Mouse (Mus musculus): ENCODE results near the gene Plekha3. TPM values are rescaled to one million over a fixed set of nuclear protein-coding genes. Genes with fewer than 3 reads are reported as not detected.

The Plekha3 gene
- 10 to 100 TPM; 45.2 to 57.6 TPM for total RNA-seq (2021)
- 15.2 and 16.6 TPM in 2 replicates for polyA plus RNA-seq (2012; rRNA removed)
- long read RNA-seq, transcript Plekha3-201 (8 exons, 2,534 nt): major isoform, 40 of 41 reads
- long read RNA-seq, partial matches to known transcripts: 0 of 41 reads
- long read RNA-seq, other reads (novel, unspliced or antisense): 1 of 41 reads

DNA sequence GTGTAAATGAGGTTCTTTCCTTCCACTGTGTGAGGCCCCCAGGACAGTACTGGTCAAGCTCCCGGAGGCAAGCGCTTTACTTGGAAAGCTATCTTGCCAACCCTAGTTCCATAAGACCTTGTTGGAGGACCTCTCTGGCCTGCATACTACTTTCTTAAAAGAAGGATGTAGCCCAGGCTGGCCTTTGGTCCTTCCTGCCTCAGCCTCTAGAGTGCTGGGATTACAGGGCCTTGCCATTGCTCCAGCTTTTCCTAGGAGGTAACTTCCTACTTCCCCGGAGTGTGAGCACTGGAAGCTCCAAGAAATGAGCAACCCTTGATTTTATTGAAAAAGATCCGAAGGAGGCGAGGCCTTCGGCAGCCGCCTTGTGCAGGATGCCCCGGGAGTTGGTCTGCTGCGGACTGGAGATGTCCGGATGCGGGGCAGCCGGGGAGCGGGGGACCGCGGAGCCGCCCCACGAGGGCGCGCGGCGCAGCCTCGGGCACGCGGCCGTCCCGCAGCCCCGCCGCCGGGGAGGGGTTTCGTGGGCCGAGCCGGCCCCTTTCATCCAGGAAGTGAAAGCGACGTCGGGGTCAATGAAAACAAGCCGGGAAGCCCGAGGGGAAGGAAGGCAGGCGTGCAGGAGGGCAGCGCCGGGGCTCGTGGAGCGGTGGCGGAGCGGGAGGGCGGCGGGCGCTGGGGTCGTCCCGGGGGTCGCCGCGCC lies at the start of gene Plekha3:
TSS of gene Plekha3 (plus strand) at position 557 of the 703 bp plus-strand sequence.
- DNase-seq: peak; percentile 94

DNA sequence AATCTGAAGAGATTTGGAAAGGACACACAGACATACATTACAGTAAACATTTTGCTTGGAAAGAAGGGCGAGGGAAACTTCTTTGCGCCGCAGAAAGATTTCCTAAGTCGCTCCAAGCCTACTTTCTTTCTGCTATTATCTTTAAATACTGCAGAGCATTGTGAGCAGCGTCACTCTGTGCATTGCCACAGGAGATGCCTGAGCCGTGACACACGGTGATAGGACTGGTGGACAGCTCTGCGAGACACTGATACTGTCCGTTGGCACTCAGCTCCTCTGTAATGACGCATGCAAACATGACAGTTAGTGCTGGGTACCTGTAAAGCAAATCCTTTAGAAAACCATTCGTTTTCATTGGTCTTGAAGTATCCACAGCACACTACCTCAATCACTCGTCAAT lies 44.8 kb upstream of the Plekha3 start:
- DNase-seq: no peak

DNA sequence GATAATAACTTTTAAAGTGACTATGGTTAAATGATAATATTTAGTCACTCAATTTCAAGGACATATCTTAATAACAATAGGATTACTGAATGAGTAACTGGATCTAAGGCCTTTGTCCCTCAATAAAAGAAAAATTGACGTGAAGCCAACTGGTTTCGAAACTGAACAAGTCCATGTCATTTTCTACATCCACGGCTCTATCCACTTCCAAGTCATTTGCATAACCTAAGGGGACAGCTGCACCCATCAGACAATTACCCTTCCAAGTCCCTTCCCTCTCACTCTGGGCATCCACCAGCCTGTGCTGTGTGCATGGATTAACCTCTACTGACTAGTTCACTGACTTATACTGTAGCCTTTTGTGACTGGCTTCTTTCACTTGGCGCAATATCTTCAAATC lies 43.5 kb upstream of the Plekha3 start:
- DNase-seq: peak; percentile 17

DNA sequence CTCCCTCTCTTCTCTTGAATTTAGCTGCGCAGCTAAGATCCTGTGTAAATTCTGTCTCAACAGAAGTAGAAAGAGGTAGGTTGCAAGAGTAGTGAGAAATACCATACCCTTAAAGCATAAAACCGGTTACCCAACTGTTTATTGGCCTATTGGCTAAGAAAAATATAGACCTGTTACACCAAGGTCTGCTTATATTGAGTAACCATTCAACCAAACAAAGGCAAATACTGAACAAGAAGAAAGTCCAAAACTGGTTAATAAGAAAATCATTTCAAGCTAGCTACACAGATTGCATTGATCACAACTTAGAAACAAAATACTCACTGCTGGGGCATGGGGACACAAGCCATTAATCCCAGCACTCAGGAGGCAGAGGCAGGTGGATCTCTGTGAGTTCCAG lies 35.4 kb upstream of the Plekha3 start:
- no peak for DNase-seq

DNA sequence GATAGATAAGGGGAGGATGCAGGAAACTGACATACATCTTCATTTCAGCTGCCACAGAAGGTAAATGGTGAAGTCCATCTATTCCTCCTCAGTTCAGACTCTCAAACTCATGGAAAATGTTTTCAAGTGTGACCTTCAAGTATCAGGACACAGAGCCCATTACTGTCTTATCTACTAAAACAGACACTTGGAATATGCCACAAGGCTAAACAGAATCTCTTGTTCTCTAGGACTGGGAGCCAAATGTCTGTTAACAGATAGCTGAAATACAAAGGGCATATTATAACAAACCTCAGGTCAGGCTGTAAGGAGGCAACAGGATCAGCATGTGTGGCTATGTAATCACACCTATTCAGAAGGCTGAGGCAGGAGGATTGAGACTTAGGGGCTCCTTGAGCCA lies 31.3 kb upstream of the Plekha3 start:
- no peak for DNase-seq

DNA sequence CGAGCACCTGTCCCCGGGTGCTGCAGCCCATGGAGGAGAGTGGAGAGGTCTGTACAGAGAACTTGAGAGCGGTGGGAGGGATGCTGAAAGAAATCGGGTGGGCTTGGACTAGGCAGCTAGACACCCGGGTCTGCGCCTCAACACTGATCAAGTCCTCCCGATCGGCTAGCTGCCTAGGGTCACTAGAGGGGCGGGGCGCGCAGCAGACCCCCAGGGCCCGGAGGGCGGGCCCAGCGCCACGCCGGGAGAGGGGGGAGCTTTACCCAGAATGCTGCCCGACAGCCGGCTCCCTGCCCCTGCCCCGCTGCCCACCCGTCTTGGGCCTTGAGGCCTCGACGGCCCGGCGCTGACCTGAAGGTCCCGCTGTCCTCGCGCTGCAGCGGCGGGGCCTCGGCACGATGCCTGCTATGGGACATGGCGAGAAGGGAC lies 27.6 kb upstream of the Plekha3 start:
- no peak for DNase-seq

DNA sequence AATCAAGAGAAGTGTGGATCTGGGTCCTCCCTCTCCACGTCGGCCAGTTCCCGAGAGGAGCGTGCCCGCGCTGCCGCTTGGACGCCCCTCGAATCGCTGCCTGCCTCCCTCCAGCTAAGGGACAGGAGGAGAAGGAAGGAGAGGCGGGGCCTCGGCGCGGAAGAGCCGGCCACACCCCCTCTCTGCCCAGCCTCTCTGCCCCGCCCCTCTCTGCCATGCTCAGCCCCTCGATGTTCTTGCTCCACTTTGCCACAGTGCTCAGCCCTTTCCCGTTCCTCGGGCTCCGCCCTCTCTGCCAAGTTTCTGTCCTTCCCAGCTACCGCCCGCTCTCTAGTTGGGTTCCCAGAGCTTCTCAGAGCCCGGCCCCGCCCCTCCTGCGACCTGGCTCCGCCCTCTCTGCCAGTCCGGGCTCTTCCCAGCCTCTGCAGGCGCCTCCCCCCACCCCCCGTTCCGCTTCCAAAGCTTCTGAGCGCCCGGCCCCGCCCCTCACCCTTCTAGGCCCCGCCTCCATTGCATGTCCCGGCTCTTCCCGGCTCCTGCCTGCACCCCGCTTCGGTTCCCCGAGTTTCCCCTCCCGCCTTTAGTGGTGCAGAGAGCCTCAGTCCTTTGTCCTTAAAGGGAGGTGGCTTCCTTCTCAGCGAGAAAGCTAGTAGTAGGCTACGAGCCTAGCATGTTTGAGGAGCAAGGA lies 27.1 kb upstream of the Plekha3 start, which contains the start of the genes Prkra and Pjvk:
TSS of gene Prkra (minus strand) at position 133 of the 688 bp plus-strand sequence.
TSS of gene Pjvk (plus strand) at position 594 of the 688 bp plus-strand sequence.
- peak; percentile 99 for DNase-seq

DNA sequence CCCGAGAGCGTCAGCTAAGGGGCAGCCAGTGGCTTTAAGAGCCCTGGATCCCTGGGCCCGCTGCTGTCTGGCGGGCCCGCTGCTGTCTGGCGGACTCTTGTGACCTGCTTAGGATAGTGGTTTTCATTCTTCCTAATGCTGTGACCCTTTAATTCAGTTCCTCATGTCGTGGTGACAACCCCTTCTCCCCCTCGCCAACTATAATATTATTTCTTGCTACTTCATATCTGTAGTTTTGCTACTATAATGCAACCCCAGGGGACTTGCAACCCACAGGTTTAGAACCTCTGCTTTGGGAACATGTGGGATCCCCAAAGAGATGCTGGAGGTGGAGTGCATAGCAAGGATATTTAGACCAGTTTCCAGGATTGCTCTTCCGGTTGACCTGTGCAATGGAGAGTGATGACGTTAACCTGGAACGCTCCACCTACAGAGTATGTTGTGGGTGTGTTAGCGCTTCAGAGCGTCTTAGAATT lies 26.4 kb upstream of the Plekha3 start:
- DNase-seq: no peak

DNA sequence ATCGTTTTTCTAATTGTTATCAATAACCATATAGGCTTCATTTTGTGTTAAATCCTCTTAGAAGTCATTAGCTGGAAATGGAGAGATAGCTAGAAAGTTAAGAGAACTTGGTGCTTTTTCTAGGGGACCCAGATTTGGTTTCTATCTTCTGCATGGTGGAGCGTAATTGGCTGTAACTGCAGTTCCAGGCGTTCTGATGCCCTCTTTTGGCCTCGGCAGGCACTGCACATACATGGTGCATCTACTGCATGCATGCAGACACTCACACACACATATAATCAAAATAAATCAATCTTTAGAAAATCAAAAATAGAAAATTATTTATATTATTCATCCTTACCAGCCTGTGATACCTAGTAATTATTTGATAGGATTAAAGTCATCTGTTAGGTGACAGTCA lies 22.0 kb upstream of the Plekha3 start:
- DNase-seq: no peak

DNA sequence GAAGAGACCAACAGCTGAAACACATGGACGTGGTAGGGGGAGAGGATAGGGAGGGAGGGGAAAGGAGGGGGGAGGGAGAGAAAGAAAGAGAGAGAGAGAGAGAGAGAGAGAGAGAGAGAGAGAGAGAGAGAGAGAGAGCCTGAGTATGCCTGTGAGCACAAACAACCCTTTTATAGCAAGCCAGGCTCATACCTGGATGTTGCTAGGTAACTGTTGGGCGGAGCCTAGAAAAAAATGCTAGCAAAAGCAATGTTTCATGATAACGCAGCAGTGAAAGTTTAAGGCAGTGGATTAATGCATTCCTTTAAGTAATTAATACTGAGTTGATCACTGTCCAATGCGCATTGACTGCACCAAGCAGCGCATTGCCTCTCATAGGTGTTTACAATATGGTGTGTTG lies 20.4 kb upstream of the Plekha3 start:
- DNase-seq: no peak

DNA sequence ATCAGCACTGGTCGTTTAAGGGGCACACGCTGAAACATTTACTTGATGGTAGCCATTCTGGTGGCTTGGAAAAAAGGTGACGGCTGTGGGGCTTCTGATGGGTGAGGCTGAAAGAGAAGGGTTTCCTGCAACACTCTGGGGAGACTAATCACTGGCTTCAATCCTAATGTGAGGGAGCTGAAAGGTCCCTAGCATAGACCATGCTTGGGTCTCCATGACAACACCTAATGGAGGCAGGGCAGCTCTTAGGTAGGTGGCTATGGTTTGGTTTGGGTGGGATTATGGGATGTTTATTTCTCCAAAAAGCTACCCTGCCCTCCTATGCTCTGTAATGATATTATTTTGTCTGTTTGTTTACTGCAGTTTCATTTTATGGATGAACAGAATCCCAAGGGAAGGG lies 19.6 kb upstream of the Plekha3 start:
- no peak for DNase-seq

DNA sequence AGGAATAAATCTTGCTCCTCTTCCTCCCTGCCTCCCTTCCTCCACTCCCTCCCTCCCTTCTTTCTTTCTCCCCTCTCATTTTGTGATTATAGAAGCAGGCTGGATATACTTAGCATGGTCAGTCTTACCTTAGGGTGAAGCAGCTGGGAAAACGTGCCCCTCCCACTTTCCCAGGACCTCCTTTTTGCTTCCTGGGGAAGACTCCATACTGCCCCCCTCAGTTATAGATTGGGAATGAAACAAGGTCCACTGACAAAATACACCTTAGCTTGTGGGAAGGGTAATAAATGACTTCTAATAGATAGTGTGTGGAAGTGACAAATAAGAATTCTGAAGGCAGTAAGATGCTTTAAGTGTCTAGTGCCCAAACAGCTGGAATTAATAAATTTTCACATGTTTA lies 19.1 kb upstream of the Plekha3 start:
- DNase-seq: no peak

DNA sequence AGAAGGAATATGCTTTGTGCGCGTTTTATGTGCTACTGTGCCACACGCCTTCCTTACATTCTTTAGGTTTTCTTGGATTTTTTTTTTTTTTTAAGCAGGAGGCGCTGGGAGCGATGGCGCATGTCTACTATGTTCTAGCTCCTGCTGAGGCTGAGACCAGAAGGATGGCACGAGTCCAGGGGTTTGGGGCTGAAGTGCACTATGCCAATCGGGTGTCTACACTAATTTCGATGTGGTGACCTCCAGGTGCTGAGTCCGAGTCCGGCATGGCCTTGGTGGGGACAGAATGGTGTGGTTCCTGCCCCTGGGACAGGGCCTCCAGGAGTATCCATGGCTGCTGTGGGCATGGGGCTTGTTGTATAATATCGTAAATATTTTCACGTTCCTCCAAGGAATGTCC lies 16.5 kb upstream of the Plekha3 start:
- DNase-seq: no peak

DNA sequence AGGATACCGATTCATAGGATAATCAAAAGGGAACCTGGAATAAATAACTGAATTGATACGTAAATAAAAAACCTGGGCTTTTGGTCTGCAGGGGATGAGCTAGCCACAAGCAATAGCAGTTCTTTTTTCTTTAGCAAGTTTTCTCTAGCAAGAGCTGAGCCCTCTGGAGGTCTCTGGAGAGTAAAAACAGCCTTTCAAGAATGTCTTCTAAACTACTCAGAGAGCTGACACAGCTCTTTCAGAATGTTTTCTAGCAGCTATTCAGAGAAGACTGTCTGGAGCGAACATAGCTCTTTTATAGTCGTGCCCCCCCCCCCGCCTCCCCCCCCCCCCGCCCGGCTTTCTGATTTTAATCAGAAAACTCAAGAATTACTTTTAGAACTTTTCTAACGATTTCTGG lies 15.7 kb upstream of the Plekha3 start:
- no peak for DNase-seq

DNA sequence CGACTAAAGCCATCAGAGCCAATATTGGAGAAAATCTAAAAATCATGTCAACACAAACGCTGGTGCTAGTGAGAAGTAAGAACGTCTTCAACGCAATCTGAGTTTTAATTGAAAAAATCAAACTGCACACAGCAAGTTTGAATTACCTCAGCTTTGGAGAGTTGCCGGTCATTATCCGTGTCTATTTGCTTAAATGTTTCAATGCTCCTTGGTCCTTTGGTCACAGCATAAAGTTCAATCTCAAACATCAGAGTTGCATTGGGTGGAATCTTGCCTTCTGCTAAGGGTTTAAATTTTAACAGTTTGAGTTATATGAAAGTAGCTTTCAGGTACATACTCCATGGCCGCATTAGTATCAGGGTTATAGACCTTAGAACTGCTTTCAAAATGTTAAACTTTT lies 9.6 kb upstream of the Plekha3 start:
- no peak for DNase-seq

DNA sequence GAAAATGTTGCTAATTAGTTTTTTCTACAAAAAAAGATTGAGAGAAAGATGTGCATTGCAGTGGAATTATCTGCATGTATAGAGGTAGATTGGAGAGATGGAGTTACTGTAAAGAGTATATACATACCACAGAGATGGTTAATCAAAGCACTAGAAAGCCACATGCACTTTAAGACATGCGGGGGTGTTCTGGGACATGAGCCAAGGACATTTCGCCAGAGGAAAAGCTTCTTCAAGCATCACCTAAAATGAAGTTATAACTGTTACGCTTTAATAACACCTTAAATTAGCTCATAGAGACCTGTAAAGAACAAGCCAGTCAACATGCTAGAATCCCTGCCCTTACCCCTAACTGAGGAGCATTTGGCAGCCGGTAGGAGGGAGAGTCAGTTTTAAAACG lies 7.9 kb upstream of the Plekha3 start:
- no peak for DNase-seq

DNA sequence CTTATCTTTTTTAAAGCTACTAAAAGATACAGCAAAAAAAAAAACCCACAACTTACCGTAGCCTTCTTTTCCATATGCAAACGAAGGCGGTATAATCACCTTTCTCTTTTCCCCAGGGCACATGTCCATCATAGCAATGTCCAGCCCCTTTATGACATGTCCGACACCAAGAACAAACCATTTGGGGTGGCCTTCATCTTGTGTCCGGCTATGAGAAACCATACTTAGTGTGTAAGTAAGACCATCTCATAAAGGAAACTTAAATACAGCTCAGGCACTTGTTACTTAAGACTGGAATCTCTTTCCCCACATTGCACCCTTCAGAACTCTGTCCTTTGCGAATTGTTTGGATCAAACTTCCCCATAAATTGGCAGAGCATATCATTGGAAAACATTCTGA lies 3.4 kb upstream of the Plekha3 start:
- DNase-seq: no peak

DNA sequence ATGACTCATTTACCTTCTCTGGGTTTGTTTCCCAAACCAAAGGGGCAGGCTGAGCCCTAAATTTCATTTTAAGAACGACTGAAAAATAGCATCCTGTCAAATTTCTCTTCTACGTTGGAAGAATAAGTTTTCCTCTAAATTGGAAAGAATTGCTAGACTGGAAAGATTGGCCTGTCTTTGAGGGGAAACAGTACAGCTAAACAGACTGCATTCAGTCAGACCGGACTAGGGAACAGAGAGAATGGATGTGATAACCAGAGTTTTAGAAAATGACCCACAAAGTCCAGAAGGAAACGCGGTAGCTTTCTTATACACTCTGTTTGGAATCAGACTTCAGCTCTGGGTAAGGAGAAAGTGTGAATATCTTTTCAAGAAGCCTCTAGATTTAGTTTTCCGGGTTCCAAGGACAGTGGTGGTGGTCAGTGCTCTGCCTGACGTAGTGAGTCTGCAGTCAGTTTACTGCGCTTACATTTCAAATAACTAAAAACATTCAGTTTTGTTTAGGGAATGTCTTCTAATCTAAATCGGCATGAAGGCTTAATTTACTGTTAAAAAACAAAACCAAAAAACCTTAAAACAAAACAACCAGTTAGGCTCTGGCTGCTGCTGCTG lies 2.8 kb upstream of the Plekha3 start:
- no peak for DNase-seq

DNA sequence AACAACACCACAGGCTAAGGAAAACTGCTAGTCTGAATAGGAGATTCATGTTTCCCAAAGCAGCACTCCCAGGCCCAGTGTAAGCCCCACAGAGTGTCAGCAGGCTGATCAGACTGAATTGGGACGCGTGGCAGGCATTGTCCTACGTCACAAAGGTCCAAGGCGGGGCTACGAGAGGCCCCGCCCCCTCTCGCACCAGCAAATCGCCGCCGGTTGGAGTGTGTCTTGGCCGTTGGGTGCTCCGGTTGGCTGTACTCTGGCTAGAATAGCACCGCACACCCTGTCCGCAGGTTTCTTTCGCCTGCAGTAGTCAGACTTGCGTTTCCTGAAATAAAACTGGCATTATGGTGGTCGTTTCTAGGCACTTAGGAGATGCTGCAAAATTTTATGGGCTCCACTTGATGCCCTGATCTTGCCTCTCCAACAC lies 2.1 kb upstream of the Plekha3 start, which contains the start of gene Fkbp7:
TSS of gene Fkbp7 (minus strand) at position 151 of the 427 bp plus-strand sequence.
- DNase-seq: peak; percentile 94

DNA sequence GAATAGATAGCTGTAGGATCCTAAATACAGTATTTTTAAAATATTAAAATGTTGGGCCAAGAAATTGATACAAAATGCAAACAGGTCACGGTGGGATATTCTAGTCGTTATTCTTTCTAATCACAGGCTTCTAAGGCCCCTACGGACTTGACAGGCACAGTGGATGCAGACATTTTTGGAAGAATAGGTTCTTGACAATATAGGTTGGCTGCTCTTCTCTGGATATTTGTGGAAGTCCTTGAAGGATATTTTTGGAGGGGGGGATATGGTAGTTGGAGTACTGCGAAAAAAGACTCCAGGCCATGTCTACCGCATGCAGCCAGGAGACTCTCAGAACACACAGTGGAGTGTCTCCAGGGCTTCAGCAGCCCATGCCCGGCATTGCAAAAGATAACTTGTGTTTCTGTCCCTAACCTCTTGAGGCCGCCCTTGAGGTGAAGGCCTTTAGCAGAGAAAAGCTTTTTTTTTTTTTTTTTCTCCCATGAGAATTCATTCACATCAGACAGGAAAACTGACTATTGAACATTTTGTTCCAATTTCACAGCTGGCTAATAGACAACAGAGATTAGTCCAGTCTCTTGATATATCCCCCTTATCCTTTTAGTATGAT lies 1.5 kb upstream of the Plekha3 start:
- peak; percentile 73 for DNase-seq

DNA sequence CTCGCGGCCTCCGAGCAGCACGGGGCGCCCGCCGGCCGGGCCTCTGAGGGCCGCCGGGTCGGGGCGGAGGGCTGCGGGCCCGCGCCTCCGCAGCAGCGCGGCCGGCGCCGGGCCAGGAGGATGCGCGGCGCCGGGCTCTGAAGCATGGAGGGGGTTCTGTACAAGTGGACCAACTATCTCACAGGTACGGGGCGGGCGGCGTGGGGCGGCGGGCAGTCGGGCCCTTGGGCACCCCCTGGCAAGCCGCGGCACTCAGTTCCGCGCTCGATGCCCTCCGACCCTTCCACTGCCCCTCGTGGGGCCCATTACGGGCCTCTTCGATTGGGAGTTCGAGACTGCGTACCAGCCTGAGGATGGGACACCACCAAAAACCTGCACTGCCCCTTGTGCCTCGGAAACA lies 370 bp downstream of the Plekha3 start:
- DNase-seq: no peak

DNA sequence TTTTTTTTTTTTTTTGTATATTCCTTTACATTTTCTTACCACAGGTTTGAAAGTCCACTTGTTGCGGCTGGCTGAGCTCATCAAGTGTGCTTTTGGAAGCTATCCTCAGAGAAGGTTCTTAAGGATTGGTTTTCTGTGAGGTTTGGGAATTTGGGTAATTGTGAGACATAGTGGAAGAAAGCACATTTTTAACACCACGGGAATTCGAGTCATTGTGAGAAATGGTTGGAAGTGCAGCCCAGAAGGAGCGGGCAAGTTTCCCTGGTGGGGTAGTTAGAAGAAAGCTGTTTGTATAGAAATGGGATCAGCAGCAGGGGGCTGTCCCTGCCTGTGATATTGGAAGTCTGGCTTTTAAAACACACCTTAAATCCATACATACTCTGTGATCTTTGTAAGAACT lies 868 bp downstream of the Plekha3 start:
- DNase-seq: no peak

Measured in adrenal gland, adult 2 months (tissue).